Mouse (Mus musculus) adrenal gland, adult (tissue): ENCODE measurements around the gene Gm13305.
"Not testable (repeated sequence)": the region's sequence is repeated elsewhere in the genome, so short reads cannot be mapped to it uniquely, and the experiment has no call there.

Experiments used
- DNase-seq, 2 experiments: peaks; one replicate each; pipeline ENCODE4 v3.0.0; 2022 to 2023; ENCODE audit warnings: low spot score in 1 of 2; ENCODE audit not compliant: inconsistent age in 2 of 2

Gm13305 gene

DNA sequence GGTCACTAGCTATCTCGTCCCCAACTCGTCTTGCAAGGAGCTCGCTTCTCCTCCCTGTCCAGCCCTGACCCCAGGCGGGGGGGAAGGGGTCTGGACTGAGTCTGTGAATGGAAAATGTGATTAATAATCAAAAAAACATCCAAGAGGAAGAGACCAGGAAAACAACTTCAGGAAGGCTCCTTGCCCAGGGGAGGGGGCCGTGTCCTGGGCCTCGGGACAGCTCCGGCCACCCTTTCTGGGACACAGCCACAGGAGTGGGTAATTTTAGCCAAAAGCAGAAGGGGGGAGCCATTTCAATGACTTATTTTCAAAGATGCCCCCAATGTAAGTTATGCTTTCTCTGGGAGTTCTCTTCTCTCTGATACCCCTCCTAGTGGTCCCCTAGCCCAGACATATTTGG is at the start of gene Gm13305:
Gene Gm13305, minus strand, starts transcription at position 101 of the 400 bp plus-strand sequence.
- DNase-seq: not testable (repeated sequence)

- not testable (repeated sequence) for DNase-seq
These were observed 16.6 kb upstream of the Gm13305 start for GRCm38 (mm10) chr4:42184980-42185372.

GRCm38 (mm10) chr4:42184324-42184979 is 16.0 kb upstream of the Gm13305 start:
- not testable (repeated sequence) for DNase-seq

GRCm38 (mm10) chr4:42183234-42184197 is 15.1 kb upstream of the Gm13305 start:
- not testable (repeated sequence) for DNase-seq

DNA sequence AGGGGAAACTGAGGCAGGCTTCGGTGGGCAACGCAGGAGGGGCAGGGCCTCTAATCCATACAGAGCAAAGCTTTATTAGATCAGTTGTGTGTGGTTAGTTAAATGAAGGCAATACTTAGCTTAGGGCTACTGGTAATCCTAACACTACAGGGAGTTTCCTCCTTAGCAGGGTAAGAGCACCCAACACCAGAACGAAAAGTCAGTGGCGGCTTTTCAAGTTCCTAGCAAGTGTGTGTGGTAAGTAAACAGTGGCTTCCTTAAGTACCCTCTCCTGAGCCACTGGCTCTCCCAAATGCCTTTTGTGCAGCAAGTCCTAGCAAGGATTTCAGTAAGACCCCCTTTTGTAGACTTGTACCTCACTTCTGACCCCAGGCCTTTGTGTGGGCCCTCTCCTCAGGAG is 9.8 kb upstream of the Gm13305 start:
- not testable (repeated sequence) for DNase-seq

- DNase-seq: not testable (repeated sequence)
These were observed 15.3 kb downstream of the Gm13305 start, which contains the start of gene Gm13306 for GRCm38 (mm10) chr4:42153136-42153535. Gene Gm13306, plus strand, starts transcription at chr4:42153436.

- not testable (repeated sequence) for DNase-seq
These were observed 53.9 kb downstream of the Gm13305 start, which contains the start of gene Gm13304 for GRCm38 (mm10) chr4:42114517-42114916. Gene Gm13304, plus strand, starts transcription at chr4:42114817.
